Mouse (Mus musculus) midbrain, embryonic 13.5 days (tissue): ENCODE results near the gene Nuak1. TPM values are rescaled to one million over a fixed set of nuclear protein-coding genes. Genes with fewer than 3 reads are reported as not detected.

Experiments
- ATAC-seq: fragments of 200-750 bp; cut with Nextera tagmentation; 2 replicates; pipeline ENCODE4 v1.8.0; 2017; ENCODE audit warnings: mild to moderate bottlenecking, moderate TSS enrichment, moderate library complexity
- H3K27ac ChIP-seq: fragments of 300-500 bp; sonication (generic); 2 replicates; pipeline ENCODE4 v1.5.1; 2015; ENCODE audit warnings: inconsistent platforms, mild to moderate bottlenecking, moderate library complexity
- H3K27me3 ChIP-seq: fragments of 300-500 bp; sonication (generic); 2 replicates; pipeline ENCODE4 v1.6.1; 2015; ENCODE audit warnings: mild to moderate bottlenecking, inconsistent platforms
- H3K36me3 ChIP-seq: fragments of 300-500 bp; sonication (generic); 2 replicates; pipeline ENCODE4 v1.6.1; 2015; ENCODE audit warnings: mild to moderate bottlenecking, inconsistent platforms
- H3K4me1 ChIP-seq: fragments of 300-500 bp; sonication (generic); replicated peaks from 2 replicates; pipeline ENCODE4 v1.6.1; 2015; ENCODE audit warnings: inconsistent platforms
- H3K4me2 ChIP-seq: fragments of 300-500 bp; sonication (generic); replicated peaks from 2 replicates; pipeline ENCODE4 v1.6.1; 2015; ENCODE audit warnings: moderate library complexity, mild to moderate bottlenecking, inconsistent platforms
- H3K4me3 ChIP-seq: fragments of 300-500 bp; sonication (generic); replicated peaks from 2 replicates; pipeline ENCODE4 v1.5.1; 2015; ENCODE audit warnings: mild to moderate bottlenecking, inconsistent platforms
- H3K9ac ChIP-seq: fragments of 300-500 bp; sonication (generic); replicated peaks from 2 replicates; pipeline ENCODE4 v1.6.1; 2015; ENCODE audit warnings: mild to moderate bottlenecking, inconsistent platforms
- H3K9me3 ChIP-seq: fragments of 300-500 bp; sonication (generic); 2 replicates; pipeline ENCODE4 v1.6.1; 2016; ENCODE audit warnings: mild to moderate bottlenecking, inconsistent platforms
- WGBS: fragments of 180-500 bp; shearing (Covaris S2); methylation state at CpG from one replicate; pipeline ENCODE4 v1.1.7; 2015; 5-methylcytosine and 5-hydroxymethylcytosine counted together
- polyA plus RNA-seq: library from polyadenylated mRNA; unstranded; fragments of >200 nt; fragmentation: Nextera tagmentation; extraction: Ambion mirVana; gene quantifications from 2 replicates; pipeline ENCODE4 v1.2.1, GENCODE M21; 2015

The Nuak1 gene
- polyA plus RNA-seq, 1 experiment from 2014 or later = 5.0 TPM

- Histone ChIP-seq H3K4me3 (no peak overlapping the region), H3K4me1 (peaks cover 25% of the 10 kb centered on the region), H3K9ac (peak overlapping the region; percentile 53), H3K27ac (peak overlapping the region; percentile 72), H3K27me3 (no peaks in the 10 kb centered on the region), H3K36me3 (peaks cover 35% of the 10 kb centered on the region), H3K4me2 (peak overlapping the region; percentile 36), H3K9me3 (no peaks in the 10 kb centered on the region)
- 26% methylated on average over 18 of the region's 18 CpGs for WGBS
- ATAC-seq = peak; percentile 86
Observed at GRCm38 (mm10) chr10:84372161-84373095, 68.0 kb downstream of the Nuak1 start.

DNA sequence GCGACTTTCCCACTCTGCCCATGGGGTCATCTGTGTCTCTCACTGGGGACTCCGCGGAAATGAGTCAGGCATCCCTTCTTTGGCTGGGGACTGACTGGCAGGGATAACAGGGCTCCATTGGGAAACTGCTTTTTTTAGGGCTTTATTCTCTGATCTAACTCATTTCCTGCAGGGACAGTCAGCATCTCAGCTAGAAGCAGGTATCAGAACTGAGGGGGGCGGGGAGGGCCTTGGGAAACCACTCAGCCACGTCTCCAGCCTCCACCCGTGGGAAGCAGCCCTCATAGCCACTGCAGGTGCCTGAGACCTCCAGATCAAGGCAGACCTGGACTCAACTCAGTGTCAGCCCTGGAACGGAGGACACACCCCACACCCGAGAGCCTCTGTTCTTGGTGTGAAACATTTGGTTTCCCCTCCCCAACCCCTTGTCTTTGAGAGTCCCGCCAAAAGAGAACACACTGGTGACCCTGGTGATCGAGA, 68.7 kb downstream of the Nuak1 start:
- WGBS = 21% methylated on average over 10 of the region's 10 CpGs
- no peak overlapping the region for H3K9ac ChIP-seq
- peaks cover 25% of the 10 kb centered on the region for H3K4me1 ChIP-seq
- H3K4me3 ChIP-seq = no peak overlapping the region
- H3K4me2 ChIP-seq = peak overlapping the region; percentile 36
- peaks cover 33% of the 10 kb centered on the region for H3K36me3 ChIP-seq
- peak overlapping the region; percentile 72 for H3K27ac ChIP-seq
- no peaks in the 10 kb centered on the region for H3K27me3 ChIP-seq
- no peaks in the 10 kb centered on the region for H3K9me3 ChIP-seq
- peak; percentile 61 for ATAC-seq

DNA sequence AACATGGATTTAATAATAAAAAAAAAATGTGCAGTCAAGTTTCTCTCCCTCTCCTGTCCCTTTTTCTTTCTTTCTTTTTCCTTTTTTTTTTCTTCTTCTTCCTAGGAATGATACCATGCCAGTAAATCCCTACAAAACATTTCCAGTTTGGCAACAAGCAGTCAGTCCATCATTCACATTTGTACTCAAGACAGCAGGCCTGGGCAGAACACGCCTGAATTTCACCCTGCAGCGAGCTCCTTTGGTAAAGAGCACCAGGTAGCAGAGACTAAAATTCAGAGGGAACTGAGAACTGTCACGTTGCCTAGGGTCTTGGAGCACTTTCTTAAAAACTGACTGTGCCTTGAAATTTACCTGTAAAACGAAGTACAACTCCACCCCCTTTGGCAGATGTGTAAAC, 69.2 kb downstream of the Nuak1 start:
- Histone ChIP-seq H3K4me2 (no peak overlapping the region), H3K9me3 (no peaks in the 10 kb centered on the region), H3K9ac (no peak overlapping the region), H3K4me3 (no peak overlapping the region), H3K36me3 (peaks cover 32% of the 10 kb centered on the region), H3K27ac (no peak overlapping the region), H3K27me3 (no peaks in the 10 kb centered on the region), H3K4me1 (peaks cover 25% of the 10 kb centered on the region)
- WGBS = 63% methylated on average over 4 of the region's 4 CpGs
- no peak for ATAC-seq

GRCm38 (mm10) chr10:84369646-84370314, 70.6 kb downstream of the Nuak1 start:
- WGBS = 93% methylated on average over 11 of the region's 11 CpGs

DNA sequence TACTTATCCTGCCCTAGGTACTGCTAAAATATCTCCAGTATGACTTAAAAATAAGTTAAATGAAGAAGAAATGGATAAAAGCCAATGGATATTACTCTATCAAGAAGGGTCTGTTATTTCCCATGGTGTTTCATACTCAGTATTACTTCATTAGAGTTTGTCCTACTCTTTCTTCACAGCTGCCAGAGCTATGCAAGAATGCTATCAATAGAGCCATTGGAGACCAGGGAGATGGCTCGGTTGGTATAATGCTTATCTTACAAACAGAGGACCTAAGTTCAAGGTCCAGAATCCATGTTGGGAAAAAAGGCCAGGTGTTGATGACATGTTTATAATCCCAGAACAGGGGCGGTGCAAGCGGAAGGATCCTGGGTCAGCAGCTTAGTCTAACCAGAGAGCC, 72.2 kb downstream of the Nuak1 start:
- H3K27me3 ChIP-seq = no peaks in the 10 kb centered on the region
- H3K36me3 ChIP-seq = peaks cover 6% of the 10 kb centered on the region; the same call in 1 of the 2 replicates
- no peak overlapping the region for H3K4me2 ChIP-seq
- H3K27ac ChIP-seq = no peak overlapping the region
- 92% methylated on average over 3 of the region's 3 CpGs for WGBS
- peaks cover 20% of the 10 kb centered on the region for H3K4me1 ChIP-seq
- H3K4me3 ChIP-seq = no peak overlapping the region
- no peaks in the 10 kb centered on the region for H3K9me3 ChIP-seq
- no peak for ATAC-seq
- no peak overlapping the region for H3K9ac ChIP-seq

More at GRCm38 (mm10) chr10:84369646-84370314, 70.6 kb downstream of the Nuak1 start:
- ATAC-seq = no peak
- Histone ChIP-seq H3K4me2 (no peak overlapping the region), H3K27ac (no peak overlapping the region), H3K4me1 (peaks cover 25% of the 10 kb centered on the region), H3K4me3 (no peak overlapping the region), H3K9me3 (no peaks in the 10 kb centered on the region), H3K9ac (no peak overlapping the region), H3K27me3 (no peaks in the 10 kb centered on the region), H3K36me3 (peaks cover 22% of the 10 kb centered on the region)

- no peak for ATAC-seq
- H3K4me3 ChIP-seq = no peak overlapping the region
- 87% methylated on average over 7 of the region's 7 CpGs for WGBS
- H3K27ac ChIP-seq = no peak overlapping the region
- H3K9ac ChIP-seq = no peak overlapping the region
- H3K27me3 ChIP-seq = no peaks in the 10 kb centered on the region
- no peaks in the 10 kb centered on the region for H3K4me1 ChIP-seq
- no peak overlapping the region for H3K4me2 ChIP-seq
- 0 out of 2 replicates have a peak, but pooled peaks cover 5% of the 10 kb centered on the region for H3K36me3 ChIP-seq
- no peaks in the 10 kb centered on the region for H3K9me3 ChIP-seq
Observed at GRCm38 (mm10) chr10:84365166-84365865, 75.1 kb downstream of the Nuak1 start.

DNA sequence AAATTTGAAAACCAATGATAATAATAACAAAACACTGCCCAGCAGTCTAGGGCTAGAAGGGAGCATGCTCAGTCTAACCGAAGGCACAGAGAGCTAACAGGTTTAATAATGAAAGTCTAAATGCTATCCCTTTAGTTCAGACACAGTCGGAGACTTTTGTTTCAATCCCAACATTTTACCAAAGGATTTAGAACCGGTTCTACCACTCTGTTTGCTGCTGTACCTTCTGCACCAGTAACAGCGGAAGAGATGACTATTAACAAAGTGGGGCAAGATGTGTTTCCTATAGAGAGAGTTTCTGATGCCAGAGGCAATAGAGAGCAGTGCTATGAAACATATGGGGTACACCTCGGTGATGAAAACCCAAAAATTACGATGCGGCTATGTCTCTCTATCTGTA, 76.6 kb downstream of the Nuak1 start:
- Histone ChIP-seq H3K9ac (no peak overlapping the region), H3K27me3 (no peaks in the 10 kb centered on the region), H3K36me3 (no peaks in the 10 kb centered on the region), H3K27ac (no peak overlapping the region), H3K4me3 (no peak overlapping the region), H3K9me3 (no peaks in the 10 kb centered on the region), H3K4me2 (no peak overlapping the region), H3K4me1 (no peaks in the 10 kb centered on the region)
- no peak for ATAC-seq
- WGBS = 86% methylated on average over 7 of the region's 7 CpGs

DNA sequence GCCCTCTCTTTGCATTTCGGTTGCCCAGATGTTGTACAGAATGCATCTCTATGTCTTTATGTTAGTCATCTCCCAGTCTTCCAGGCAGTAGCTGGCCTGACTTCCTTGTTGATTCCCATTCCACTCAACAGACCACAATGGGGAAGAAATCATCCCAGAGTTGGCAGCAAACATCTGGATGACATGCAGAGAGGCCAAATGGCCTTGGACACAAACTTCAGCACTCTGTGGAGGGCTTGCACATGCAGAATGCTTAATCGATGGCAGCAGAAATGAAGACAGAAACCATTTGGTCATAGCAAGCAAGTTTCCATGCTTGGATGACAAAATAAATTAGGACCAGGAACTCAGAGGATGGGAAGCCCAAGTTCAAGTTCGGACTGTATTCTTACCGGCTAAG, 79.4 kb downstream of the Nuak1 start:
- no peak for ATAC-seq
- Histone ChIP-seq H3K4me3 (no peak overlapping the region), H3K9ac (no peak overlapping the region), H3K36me3 (no peaks in the 10 kb centered on the region), H3K4me2 (no peak overlapping the region), H3K27ac (no peak overlapping the region), H3K27me3 (no peaks in the 10 kb centered on the region), H3K9me3 (no peaks in the 10 kb centered on the region), H3K4me1 (no peaks in the 10 kb centered on the region)
- 97% methylated on average over 4 of the region's 4 CpGs for WGBS

- no peak overlapping the region for H3K4me2 ChIP-seq
- H3K9me3 ChIP-seq = no peaks in the 10 kb centered on the region
- no peak overlapping the region for H3K27ac ChIP-seq
- no peak for ATAC-seq
- no peak overlapping the region for H3K9ac ChIP-seq
- 92% methylated on average over 9 of the region's 9 CpGs for WGBS
- H3K4me3 ChIP-seq = no peak overlapping the region
- no peaks in the 10 kb centered on the region for H3K36me3 ChIP-seq
- no peaks in the 10 kb centered on the region for H3K27me3 ChIP-seq
- no peaks in the 10 kb centered on the region for H3K4me1 ChIP-seq
Observed at GRCm38 (mm10) chr10:84360391-84360790, 80.0 kb downstream of the Nuak1 start.

DNA sequence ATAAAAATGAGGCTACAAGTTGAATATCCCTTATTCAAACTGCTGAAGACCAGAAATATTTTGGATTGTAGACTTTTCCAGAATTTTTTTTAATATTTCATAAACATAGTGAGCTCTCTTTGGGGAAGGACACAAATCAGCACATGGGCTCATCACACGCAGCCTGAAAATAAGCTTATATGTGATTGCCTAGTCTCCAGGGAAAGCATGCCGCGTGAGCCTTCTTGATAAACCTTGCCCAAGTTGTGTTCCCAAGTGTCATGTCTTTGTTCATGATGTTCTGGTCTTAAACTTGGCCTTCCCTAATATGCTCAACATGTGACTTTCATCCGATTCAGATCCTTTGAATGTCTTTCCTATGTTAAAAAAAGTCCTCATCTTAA, 81.7 kb downstream of the Nuak1 start:
- H3K4me1 ChIP-seq = no peaks in the 10 kb centered on the region
- no peaks in the 10 kb centered on the region for H3K36me3 ChIP-seq
- no peak overlapping the region for H3K9ac ChIP-seq
- no peak overlapping the region for H3K4me3 ChIP-seq
- no peak for ATAC-seq
- H3K4me2 ChIP-seq = no peak overlapping the region
- H3K27me3 ChIP-seq = no peaks in the 10 kb centered on the region
- H3K9me3 ChIP-seq = no peaks in the 10 kb centered on the region
- no peak overlapping the region for H3K27ac ChIP-seq
- 93% methylated on average over 4 of the region's 4 CpGs for WGBS

- no peaks in the 10 kb centered on the region for H3K4me1 ChIP-seq
- H3K9ac ChIP-seq = no peak overlapping the region
- H3K36me3 ChIP-seq = no peaks in the 10 kb centered on the region
- H3K4me2 ChIP-seq = no peak overlapping the region
- ATAC-seq = peak; percentile 75
- no peak overlapping the region for H3K4me3 ChIP-seq
- 64% methylated on average over 4 of the region's 4 CpGs for WGBS
- H3K9me3 ChIP-seq = no peaks in the 10 kb centered on the region
- no peaks in the 10 kb centered on the region for H3K27me3 ChIP-seq
- H3K27ac ChIP-seq = 0 out of 2 replicates have a peak overlapping the region, but pooled peaks have one; percentile 2
Observed at GRCm38 (mm10) chr10:84357997-84358737, 82.2 kb downstream of the Nuak1 start.
